Mouse (Mus musculus) ES-E14 (cell line): ENCODE measurements around the gene Smarcc1.

Source experiments
- CHD2 ChIP-seq: IDR thresholded peaks from 2 replicates; pipeline ENCODE4 v1.6.1; 2014; ENCODE audit warnings: mild to moderate bottlenecking, low read depth, low read length, inconsistent platforms
- HCFC1 ChIP-seq: IDR thresholded peaks from 2 replicates; pipeline ENCODE4 v1.6.1; 2012; ENCODE audit warnings: low read length, inconsistent platforms, borderline replicate concordance; ENCODE audit not compliant: insufficient read depth
- MAFK ChIP-seq: IDR thresholded peaks from 2 replicates; pipeline ENCODE4 v1.6.1; 2014; ENCODE audit warnings: mild to moderate bottlenecking, low read depth, low read length, inconsistent platforms; ENCODE audit not compliant: insufficient read depth

- TF ChIP-seq HCFC1 (no peak), CHD2 (no peak), MAFK (no peak)
These were observed 14.7 kb downstream of the Smarcc1 start for GRCm38 (mm10) chr9:110132201-110132605.
